Mouse (Mus musculus) cerebellum, adult 2 months (tissue): ENCODE measurements around the gene Pglyrp2. TPM values are rescaled to one million over a fixed set of nuclear protein-coding genes. Genes with fewer than 3 reads are reported as not detected.

ENCODE experiments used
- DNase-seq, 2 experiments: peaks; one replicate each; pipeline ENCODE4 v3.0.0; 2021
- H3K27ac ChIP-seq: fragments of 200-500 bp; 2 replicates; pipeline ENCODE4 v1.5.1; 2012; ENCODE audit warnings: low read length, control low read depth, inconsistent platforms; ENCODE audit not compliant: insufficient read depth
- H3K27me3 ChIP-seq: fragments of 200-500 bp; 2 replicates; pipeline ENCODE4 v1.6.1; 2012; ENCODE audit warnings: inconsistent platforms, mild to moderate bottlenecking, low read length, moderate library complexity; ENCODE audit not compliant: control insufficient read depth, insufficient read depth
- H3K4me1 ChIP-seq: fragments of 200-500 bp; 2 replicates; pipeline ENCODE4 v1.6.1; 2011; ENCODE audit warnings: low read length; ENCODE audit not compliant: control insufficient read depth, insufficient read depth
- H3K4me3 ChIP-seq: fragments of 200-500 bp; replicated peaks from 2 replicates; pipeline ENCODE3; 2011; ENCODE audit warnings: mild to moderate bottlenecking, low read depth, low read length, control low read depth; ENCODE audit not compliant: insufficient read depth
- CTCF ChIP-seq: fragments of 200-500 bp; IDR thresholded peaks from 2 replicates; pipeline ENCODE4 v1.5.1; 2011; ENCODE audit warnings: low read depth, mild to moderate bottlenecking, control low read depth, low read length, moderate library complexity, borderline replicate concordance; ENCODE audit not compliant: insufficient read depth
- POLR2A ChIP-seq: fragments of 200-500 bp; IDR thresholded peaks from 2 replicates; pipeline ENCODE4 v1.6.1; 2011; ENCODE audit warnings: low read length, control low read depth, borderline replicate concordance; ENCODE audit not compliant: insufficient read depth
- WGBS: fragments of 180-500 bp; shearing (Covaris S2); methylation state at CpG from one replicate; pipeline ENCODE4 v1.1.7; 2018; 5-methylcytosine and 5-hydroxymethylcytosine counted together
- polyA plus RNA-seq: library from polyadenylated mRNA; depleted of rRNA; stranded (reverse); fragments of >200 nt; gene quantifications from 2 replicates; pipeline ENCODE4 v1.2.3, GENCODE M21; 2012

Gene Pglyrp2
- polyA plus RNA-seq, 1 experiment, result not detected

GRCm38 (mm10) chr17:32420781-32421180, 3.2 kb downstream of the Pglyrp2 start:
- H3K4me3 ChIP-seq, result no peak overlapping the region
- WGBS, result 82% methylated on average over 8 of the region's 8 CpGs
- TF ChIP-seq POLR2A (no peak), CTCF (no peak)
- no peak for DNase-seq
- H3K27ac ChIP-seq, result no peak overlapping the region
- no peaks in the 10 kb centered on the region; the same call in 1 of the 2 replicates for H3K27me3 ChIP-seq
- H3K4me1 ChIP-seq, result no peaks in the 10 kb centered on the region

- no peak overlapping the region for H3K27ac ChIP-seq
- no peak for DNase-seq
- H3K4me1 ChIP-seq, result no peaks in the 10 kb centered on the region
- 62% methylated on average over 2 of the region's 2 CpGs for whole genome bisulfite sequencing
- no peaks in the 10 kb centered on the region; the same call in 1 of the 2 replicates for H3K27me3 ChIP-seq
- TF ChIP-seq POLR2A, result no peak
- no peak for TF ChIP-seq CTCF
- no peak overlapping the region for H3K4me3 ChIP-seq
Measured at GRCm38 (mm10) chr17:32419989-32420388, 4.0 kb downstream of the Pglyrp2 start.

DNA sequence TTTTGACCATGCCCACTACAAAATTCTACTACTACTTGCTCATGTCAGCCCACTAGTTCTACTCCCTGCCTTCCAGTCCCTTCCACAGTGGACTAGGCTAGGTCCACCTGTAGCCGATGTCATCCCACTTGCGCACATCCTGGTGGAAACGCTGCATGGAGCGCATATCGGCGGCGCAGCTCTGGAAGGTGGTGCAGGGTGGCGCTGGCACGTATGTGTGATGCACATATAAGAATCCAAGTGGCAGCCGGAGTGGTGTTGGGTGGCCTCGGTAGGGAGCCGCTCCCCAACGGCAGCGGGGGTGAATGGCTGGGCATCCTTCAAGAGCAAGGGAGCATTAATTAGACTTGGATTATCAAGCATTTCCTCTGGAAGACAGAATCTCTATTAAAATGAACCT, 7.2 kb downstream of the Pglyrp2 start:
- TF ChIP-seq CTCF, result no peak
- no peak for TF ChIP-seq POLR2A
- H3K27ac ChIP-seq, result no peak overlapping the region
- no peak overlapping the region for H3K4me3 ChIP-seq
- H3K27me3 ChIP-seq, result no peaks in the 10 kb centered on the region; the same call in 1 of the 2 replicates
- H3K4me1 ChIP-seq, result no peaks in the 10 kb centered on the region
- DNase-seq, result no peak
- WGBS, result 87% methylated on average over 14 of the region's 14 CpGs

DNA sequence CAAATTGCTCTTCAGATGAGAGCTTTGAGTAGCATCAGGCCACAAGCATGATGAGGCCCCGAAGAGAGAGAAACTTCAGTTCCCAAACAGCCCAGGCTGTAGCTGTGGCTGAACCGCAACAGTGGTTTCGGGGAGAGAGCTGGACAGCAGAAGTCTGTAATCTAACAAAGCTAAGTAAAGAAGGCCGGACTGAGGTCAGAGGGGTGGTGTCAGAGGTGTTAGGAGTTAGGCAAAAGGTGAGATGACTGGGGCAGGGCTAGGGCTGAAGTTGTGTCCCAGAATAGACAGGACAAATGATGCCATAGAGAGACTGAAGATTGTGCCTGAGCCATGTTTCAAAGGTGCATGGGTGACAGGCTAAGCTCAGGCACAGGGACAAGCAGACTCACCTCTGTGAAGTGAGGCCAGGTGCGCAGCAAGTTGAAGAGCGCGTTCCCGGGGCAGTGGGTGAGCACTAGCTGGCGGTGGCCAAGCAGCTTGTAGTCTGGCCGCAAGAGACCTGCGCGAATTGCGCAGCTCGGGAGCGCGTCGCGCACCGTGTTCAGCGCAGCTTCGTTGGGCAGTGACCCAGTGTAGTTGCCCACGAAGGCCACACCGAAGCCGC, 8.4 kb downstream of the Pglyrp2 start:
- Histone ChIP-seq H3K27me3 (no peaks in the 10 kb centered on the region; the same call in 1 of the 2 replicates), H3K4me3 (no peak overlapping the region), H3K4me1 (no peaks in the 10 kb centered on the region), H3K27ac (no peak overlapping the region)
- TF ChIP-seq POLR2A (no peak), CTCF (no peak)
- WGBS, result 62% methylated on average over 24 of the region's 24 CpGs
- no peak for DNase-seq

- Histone ChIP-seq H3K4me1 (no peaks in the 10 kb centered on the region), H3K27me3 (no peaks in the 10 kb centered on the region; the same call in 1 of the 2 replicates), H3K4me3 (no peak overlapping the region), H3K27ac (no peak overlapping the region)
- no peak for TF ChIP-seq CTCF
- DNase-seq, result no peak
- 85% methylated on average over 6 of the region's 6 CpGs for WGBS
Measured at GRCm38 (mm10) chr17:32411898-32412297, 12.1 kb downstream of the Pglyrp2 start.

DNA sequence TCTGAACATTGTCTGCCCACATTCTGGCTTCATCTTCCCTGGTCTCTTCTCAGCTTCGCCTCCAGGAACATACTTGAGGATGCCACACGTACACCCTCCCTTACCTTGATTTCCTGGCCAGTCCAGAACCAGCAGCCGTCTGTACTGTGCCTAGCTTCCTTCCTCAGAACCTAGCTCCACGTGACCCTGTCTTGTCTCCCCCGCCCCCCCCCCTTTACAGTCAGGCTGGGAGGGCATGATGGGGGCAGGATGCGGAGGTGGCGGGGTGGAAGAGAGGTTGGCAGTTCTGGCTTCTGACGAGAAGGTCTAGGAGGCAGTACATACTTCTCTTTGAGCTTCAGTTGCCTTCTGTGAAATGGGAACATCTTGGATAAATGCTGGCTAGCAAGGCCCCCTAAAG, 20.6 kb downstream of the Pglyrp2 start, which contains the start of gene Rasal3:
Gene Rasal3 (minus strand): TSS at position 167 of the 400 bp plus-strand sequence.
- WGBS, result 69% methylated on average over 8 of the region's 8 CpGs
- DNase-seq, result no peak
- no peak within 1 kb of the TSS for H3K4me3 ChIP-seq
- H3K27me3 ChIP-seq, result no peaks in the 10 kb centered on the region; the same call in 1 of the 2 replicates
- no peaks in the 10 kb centered on the region for H3K4me1 ChIP-seq
- H3K27ac ChIP-seq, result no peak within 1 kb of the TSS
- TF ChIP-seq CTCF (no peak), POLR2A (no peak)

GRCm38 (mm10) chr17:32402779-32403157, 21.2 kb downstream of the Pglyrp2 start:
- TF ChIP-seq POLR2A (no peak), CTCF (no peak)
- Histone ChIP-seq H3K27ac (no peak overlapping the region), H3K4me1 (no peaks in the 10 kb centered on the region), H3K27me3 (no peaks in the 10 kb centered on the region; the same call in 1 of the 2 replicates), H3K4me3 (no peak overlapping the region)
- 71% methylated on average over 11 of the region's 11 CpGs for WGBS
- no peak for DNase-seq

DNA sequence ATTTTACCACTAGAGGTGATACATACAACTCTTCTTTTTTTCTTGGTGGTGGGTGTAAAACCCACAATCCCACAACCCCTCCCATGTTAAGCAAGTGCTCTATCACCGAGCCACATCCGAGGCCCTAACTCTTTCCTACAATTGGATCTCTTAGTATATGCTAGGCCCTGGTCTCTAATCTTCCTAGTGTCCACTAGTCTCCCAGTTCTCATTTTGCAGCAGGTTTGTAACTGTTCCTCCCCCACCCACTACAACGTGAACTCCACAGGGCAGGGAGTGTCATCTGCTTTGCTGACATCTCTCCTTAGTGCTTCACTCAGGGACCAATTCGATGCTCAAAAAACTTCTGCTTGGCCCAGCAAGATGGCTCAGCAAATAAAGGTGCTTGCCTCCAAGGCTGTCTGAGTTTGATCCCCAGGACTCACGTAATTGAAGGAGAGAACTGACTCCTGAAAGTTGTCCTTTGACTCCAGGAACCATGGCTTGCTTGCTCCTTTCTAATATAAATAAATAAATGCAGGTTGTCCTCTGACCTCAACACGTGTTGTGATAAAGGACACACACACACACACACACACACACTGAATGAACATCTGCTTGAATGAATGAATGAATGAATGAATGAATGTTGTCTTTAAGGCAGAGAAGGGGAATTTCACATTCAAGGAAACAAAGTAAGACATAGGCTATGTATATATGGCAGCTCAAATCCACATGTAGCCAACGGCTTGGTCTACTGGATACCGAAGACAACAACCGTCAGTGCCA, 21.8 kb downstream of the Pglyrp2 start:
- TF ChIP-seq POLR2A (no peak), CTCF (no peak)
- Histone ChIP-seq H3K27me3 (no peaks in the 10 kb centered on the region; the same call in 1 of the 2 replicates), H3K4me3 (no peak overlapping the region), H3K27ac (no peak overlapping the region), H3K4me1 (no peaks in the 10 kb centered on the region)
- DNase-seq, result no peak
- WGBS, result 79% methylated on average over 9 of the region's 9 CpGs
